Mouse (Mus musculus): ENCODE data around the gene Col26a1.

DNA sequence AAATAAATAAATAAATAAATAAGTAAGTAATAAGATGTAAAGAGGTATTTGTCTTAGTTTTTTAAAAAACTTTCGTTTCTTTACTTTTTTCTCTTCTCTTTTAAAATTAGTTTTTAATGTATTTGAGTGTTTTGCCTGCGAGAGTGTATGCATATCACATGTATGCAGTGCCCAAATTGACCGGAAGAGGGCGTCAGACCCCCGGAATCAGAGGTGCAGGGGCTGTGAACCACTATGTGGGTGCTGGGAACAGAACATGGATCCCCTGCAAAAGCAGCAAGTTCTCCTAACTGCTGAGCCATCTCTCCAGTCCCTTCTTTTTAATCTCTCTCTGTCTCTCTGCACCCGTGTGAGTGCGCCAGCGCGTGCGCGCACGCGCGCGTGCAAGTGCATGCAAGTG, 89.2 kb downstream of the Col26a1 start:
- TF ChIP-seq TAL1 (IDR thresholded peaks at IDR 0.05; ENCODE audit: low read length) (no peak), GATA1 (IDR thresholded peaks at IDR 0.05; ENCODE audit: low read length) (no peak)
